Mouse (Mus musculus): ENCODE measurements around the gene Clmn.
A peak's percentile ranks its signal among the peaks of the same experiment; 100 is the strongest.

Clmn gene

DNA sequence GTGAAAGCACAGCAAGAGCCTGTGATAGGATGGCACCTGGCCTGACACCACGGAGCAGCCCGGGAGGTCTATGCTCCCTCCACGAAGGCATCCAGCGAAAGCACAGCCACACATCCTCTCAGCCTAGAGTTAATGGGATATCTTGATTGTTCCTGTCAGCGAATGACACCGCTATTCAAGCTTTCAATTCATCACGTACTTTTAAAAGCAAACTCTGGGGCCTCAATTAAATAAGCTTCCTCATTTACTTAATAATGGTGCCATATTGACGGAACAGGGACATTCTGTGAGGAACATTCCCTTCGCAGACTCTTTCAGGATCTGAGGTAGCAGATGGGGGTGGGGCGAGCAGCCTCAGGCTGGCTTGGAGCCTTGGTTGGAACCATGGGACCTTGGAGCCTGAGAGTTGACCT lies 14.7 kb upstream of the Clmn start:
- DNase-seq: no peak

DNA sequence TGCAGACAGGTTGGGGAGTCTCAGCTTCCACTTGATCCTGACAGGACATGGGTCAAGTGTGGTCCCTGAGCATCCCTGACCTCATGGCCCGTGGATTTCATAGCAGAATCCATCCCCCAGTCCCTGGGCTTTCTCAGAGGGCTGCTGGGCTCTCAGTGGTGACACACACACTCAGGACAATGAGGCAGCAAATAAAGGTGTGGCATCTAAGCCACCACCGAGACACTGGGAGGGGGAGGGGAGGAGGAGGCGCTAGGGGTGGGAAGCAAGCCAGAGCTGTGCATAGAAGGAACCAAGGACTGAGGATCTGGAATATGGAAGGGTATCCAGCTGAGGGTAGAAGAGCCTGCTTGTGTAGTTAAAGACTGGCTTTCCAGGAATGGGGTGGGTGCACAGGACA lies 11.2 kb upstream of the Clmn start:
- DNase-seq: no peak

DNA sequence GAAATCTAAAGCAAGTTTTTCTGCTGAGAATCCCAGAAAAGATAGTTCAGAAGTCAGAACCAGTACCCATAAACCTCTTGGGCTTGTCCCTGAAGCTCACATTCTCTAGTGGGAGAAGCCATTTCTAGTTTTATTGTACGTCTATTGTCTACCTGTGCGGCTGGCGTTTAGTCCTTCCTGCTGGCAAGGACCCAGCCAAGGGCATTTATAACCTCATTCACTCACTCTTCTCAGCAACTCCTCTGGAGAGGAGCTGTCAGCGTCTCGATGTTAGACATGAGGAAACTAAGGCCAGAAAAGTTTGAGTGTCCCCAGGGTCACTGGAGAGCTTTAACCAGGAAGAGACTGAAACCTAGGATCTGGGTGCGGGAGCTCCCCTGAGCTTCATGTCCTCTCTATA lies 7.1 kb upstream of the Clmn start:
- no peak for DNase-seq

DNA sequence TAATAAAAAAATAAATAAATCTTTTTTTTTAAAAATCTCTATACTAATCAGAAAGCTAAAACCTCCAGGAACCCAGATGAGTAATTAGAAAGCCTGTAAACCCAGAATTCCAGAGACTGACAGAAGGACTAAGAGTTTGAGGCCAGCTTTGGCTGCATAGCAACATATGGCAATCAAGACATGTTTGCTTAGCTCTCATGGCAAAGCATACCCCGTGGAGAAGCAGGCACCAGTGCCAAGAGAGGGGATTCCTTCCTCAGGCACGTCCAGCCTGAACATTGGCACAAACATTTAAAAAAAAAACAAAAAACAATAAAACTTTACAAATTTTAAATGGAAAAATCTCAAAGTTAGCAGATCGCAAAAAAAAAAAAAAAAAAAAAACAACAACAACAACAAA lies 4.9 kb upstream of the Clmn start:
- no peak for DNase-seq

DNA sequence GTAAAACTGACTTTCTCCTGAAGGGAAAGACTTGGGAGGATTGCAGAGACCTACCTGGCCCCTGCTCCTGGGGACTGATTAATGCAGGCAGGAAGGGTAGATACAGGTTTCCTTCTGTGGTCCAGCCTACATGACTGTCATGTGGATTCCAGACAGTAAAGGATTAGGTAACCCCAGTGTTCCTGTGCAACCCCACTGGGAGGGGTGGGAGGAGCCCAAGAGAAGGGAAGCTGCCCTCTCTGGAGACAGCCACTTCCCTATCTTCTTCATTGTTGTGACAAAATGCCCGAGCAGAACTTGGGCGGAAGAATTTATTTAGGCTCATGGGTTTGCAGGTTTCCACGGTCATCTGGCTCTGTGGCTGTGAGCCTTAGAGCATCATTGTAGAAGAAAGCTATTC lies 3.6 kb upstream of the Clmn start:
- DNase-seq: no peak

DNA sequence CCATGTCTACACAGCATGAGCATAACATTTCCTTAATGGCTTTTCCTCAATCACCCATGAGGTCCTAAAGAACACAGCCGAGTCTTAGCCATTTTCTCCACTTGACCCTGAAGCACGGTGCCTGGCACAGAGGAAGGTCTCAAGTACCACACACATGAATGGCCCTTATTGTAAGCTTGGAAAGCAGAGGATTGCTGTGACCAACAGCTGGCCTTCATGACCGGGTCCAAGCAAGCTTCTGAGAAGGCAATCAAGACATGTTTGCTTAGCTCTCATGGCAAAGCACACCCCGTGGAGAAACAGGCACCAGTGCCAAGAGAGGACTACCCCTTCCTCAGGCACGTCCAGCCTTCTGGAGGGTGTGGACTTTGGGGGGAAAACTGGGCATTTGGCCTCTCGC lies 3.0 kb upstream of the Clmn start:
- peak; percentile 46 for DNase-seq

DNA sequence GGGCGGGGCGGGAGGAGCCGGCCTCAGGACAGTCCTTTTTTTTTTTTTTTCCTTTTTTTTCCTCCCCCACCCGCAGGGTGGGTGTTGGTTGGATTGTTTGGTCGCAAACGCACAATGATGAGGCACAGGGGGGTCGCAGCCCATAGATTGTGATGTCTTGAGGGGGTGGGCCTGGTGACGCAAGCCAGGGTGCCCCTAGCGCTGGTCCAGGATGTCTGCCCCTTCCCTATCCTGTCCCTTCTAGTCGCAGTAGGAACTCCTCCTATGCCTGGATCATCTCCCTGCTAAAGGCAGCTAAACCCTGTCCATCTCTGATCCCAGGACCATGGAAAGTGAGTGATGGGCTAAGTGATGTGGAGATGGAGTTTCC lies 275 bp upstream of the Clmn start:
- no peak for DNase-seq

DNA sequence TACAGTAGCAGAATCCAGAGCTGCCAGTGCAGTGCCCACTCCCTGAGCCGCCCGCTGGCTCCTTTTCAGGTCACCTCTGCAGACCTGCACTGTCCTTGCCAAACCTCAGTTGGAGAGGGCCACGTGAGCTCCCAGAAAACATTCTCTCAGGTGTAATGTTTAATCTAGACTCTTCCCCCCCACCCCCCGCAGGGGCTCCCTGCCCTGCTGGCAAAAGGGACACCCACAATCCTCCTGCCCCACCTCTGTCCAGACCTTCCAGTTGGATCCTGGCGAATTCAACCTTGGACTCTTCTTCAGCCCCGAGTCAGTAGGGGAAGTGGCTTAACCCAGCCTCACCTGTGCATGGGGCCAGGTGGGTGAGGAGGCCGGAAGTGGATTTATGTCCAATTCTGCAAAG lies 1.2 kb downstream of the Clmn start:
- DNase-seq: peak; percentile 42

DNA sequence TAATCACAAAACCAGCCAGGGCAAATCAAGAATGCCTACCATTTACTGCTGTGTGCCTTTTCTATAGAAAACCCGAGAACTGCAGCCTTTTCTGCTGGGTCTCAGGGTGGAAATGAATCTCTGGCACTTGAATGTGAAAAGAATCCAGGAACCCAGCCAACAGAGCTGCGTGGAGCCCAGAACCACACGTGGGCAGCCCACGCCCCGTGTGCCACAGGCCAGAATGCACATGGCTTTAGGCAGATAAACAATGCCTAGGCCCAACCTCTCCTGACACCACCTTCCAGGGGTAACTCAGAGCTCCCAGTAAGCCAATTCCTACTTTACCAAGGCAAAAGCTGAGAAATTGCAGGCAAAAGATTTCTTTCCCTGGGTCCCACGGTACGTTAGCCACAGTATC lies 5.7 kb downstream of the Clmn start:
- peak; percentile 20 for DNase-seq

DNA sequence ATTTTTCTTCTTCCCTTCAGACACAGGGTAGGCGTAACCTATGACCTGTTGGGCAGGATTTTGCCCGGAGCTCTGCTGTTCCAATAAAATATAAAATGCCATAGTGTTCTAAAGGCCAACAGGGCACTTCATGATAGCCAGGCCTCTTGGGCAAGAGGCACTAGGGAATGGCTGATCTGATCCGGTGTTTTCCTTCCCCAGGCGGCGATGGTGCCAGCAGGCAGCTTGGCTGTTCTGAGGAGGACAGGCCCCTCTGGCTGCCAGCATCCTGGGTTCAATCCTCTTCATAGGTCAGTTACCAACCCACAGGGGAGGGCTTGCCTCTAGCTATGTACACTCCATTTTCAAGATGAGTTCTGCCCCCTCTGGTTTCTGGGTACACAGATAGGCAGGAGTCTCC lies 6.1 kb downstream of the Clmn start:
- no peak for DNase-seq

DNA sequence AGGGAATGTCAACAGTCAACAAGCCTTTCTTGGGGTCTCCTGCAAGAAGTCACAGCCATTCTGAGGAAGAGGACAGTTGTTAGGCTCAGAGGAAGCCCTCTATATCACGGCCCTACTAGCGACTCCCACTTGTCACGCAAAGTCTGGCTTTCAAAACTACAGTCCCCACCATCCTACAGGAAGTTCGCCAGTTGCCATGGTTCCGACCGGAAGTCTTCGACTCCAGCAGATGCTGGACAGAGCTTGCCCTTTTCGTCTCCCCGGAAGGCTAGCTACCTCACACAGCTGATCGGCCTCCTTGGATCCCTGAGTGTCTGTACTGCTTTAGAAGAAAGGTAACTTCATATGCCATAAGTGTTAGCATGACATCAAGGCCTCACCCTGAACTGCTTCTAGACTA lies 7.3 kb downstream of the Clmn start:
- no peak for DNase-seq

DNA sequence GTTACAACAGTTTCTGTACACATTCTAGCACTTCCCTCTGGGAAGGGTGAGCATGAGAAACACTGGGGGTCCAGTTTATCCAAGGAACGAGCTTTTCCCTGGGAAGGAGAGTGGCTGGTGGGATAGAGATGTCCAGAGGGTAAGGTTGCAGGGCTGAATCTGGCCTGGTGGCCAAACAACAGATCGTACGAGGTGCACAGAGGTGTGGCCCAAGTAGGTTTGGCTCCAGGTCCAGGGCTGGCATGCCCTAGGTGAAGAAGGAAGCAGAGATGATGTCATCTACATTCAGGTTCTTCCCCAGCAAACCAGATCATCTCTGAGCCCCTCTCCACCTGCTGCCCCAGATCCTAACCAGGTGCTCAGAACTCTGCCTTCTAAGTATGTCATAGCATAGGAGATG lies 8.3 kb downstream of the Clmn start:
- no peak for DNase-seq

DNA sequence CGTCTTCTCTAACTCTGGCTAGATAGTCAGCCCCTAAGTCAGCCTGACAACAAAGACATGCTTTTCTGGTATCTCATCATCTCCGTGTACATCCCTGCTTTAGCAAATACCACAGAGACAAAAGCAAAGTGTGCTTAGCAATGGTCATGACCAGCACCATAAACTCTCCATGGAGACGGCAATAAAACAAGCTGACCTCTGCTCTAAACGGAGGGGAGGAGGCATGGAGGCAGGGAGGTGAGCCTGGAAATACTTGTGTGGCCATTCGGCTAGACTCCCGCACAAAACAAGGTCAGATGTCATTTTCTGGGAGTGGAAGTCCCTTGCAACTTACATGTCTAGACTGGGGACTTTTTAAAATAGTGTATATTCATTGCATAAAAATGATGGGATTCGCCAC lies 9.3 kb downstream of the Clmn start:
- no peak for DNase-seq

DNA sequence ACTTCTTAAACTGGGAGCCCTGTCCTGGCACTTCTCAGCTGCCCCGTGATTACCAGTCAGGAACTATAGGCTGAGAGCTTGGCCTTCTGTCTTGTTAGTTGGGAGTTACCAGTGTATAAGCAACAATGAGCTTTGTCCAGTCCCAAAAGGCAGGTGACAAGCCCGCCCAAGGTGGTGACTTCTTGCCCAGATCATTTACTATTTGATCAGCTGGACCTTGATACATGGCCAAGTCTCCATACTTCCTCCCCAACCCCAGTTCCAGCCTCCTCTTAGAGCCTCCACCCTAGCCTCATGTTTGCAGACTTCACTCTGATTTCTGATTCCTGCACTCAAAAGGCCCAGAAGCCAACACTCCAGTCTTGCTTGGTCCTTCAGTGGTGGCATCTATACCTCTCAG lies 10.1 kb downstream of the Clmn start:
- DNase-seq: no peak

DNA sequence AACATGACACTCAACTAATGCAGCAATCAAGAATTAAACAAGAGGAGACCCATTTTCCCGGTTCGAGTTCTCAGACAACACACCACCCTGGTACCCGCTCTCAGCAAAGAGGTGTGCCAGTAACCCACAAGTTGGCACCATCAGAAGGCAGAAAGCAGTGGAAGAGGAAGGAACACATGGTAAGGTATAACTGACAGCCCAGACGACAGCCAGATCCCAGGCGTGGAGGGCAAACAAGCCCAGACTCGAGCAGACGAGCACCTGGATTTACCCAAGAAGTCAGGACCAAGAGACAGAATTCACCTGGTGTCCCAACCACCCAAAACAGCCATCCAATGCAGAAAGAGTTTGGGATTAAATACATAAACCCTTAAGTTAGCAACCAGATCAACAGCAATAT lies 11.5 kb downstream of the Clmn start:
- no peak for DNase-seq

DNA sequence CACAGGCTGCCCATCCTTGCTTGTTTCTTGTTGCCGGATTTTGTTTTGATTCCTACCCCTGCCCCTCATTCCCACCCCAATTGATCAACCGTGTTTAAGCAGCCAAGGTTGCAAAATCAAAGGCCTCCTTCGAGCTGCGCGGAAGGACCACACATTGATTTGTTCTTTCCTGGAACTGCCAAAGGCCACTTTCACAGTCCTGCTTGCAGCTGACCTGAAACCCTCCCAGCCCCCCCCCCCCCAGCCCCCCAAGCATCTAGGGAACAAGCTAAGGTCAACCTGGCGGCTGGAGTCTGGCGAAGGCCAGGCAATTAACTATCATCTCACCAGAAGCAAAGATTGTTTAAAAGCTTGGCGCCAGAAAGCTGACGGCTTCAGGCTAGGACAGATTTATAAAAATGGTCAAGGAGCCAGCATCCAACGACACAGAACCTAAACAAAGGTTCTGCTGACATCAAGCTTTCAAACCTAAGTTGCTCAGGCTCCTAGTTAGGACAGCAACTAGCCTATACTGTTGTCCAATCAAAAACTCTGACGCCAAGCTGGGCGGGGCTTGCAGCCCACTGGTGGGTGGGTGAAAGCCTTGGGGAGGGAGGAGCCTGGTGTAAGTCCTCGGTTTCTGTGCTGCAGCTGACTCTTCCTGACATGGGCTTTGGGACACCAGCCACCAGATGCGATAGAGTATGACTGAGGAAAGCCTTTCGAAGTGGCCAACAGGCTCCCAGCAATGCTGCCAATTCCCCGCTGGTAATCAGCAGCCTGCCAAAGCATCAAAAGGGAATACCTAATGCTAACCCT lies 13.0 kb downstream of the Clmn start:
- DNase-seq: peak; percentile 85

DNA sequence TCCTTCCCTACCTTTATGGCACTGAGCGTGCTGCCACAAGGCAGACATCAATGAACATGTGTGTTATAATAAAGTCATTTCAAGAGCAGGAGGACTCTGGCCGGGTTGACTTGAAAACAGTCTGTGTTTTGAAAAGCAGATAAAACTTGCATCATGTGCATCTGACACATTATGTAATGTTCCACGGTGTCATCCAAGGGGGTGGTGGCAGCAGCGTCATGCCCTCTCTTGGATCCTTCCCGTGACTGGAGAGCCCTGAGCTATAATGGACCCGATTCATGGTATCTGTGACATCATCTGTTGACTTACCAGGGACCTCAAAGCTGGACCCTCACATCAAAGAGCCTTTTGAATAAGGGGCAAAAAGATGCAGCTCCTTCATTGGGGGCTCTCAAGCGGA lies 14.8 kb downstream of the Clmn start:
- DNase-seq: no peak

DNA sequence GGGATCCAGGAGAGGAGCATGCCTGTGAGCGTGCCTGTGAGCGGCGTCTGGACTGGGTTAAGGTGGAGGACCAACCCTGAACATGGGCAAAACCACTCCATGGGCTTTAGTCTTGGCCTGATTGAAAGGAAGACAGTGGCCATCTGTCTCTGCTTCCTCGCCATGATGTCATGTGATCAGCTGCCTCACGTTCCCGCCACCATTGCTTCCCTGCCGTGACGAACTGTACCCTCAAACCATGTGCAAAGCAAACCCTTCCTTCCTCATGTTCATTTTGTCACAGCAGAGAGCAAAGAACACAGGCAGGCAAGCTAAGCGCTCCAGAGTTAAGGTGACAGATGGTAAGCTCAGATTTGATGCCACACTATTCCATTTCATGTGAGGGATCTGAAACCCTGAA lies 16.2 kb downstream of the Clmn start:
- DNase-seq: no peak

DNA sequence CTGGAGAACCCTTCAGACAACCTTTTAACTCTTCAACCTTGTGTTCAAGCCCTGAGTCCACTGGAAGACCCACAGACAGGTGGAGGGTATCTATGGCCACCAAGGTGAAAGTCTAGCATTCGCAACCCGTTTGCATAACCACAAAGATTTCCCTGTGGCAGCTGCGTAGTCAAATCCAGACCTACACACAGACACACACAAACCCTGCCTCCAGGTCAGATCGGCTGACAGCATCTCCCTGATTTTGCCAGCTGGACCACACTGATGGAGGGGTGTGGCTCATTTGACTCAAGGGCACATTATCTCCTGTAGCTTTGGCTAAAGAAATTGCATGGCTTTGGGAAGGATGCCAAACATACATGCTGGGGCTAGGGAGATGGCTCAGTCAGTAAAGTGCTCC lies 17.6 kb downstream of the Clmn start:
- no peak for DNase-seq

DNA sequence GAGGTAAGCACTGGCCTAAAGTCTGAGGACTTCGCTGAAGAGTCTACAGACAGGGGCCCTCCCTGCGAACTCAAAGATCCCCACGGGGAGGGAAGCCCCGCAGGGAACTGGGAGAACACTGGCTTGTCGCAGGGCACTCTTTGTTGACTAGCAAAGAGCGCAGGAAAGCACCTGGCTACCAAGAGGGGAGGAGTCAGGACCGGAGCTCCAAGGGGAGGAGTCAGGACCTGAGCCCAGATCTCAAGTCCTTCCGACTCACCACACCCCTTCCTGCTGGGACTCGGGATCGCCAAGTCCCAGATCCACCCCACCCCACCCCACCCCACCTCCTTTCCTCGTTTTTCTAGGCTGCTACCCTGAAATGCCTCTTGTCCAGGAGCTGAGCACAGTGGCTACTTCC lies 19.2 kb downstream of the Clmn start:
- DNase-seq: peak; percentile 63

DNA sequence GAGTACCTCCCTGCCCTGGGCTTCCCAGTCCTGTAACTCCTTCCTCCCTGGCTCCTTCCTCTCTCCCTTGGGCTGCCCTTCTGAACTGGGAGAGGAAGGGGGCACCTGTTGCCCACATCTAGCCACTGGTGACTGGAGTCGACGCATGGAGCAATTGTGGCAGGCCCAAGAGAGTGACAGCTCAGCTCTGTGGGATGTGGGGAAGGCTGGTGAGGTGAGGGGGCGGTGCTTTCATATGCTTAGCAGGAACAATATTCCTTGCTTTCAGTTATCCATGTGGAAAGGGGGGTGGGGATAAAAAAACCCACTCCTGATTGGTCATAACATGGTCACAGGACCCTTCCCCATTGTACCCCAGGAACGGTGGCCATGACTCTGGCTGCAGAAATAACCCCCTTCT lies 19.9 kb downstream of the Clmn start:
- no peak for DNase-seq

DNA sequence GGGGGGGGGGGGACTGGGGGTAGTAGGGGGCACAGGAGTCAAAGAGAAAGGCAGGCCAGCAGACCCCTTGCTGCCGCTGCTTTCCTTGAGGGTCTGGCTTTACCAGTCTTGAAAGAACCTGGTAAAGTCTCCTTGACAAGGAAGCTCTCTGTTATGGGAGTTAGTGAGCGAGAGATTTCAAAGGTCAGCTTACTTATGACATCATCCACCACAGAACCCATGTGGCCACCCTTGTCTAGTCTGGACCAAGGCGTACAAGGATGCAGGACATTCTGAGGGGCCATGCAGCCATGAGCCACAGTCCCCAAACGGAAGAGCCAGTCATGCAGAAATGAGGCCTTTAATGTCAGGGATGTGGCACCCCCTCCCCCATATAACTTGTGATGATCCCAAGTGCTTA lies 20.6 kb downstream of the Clmn start:
- DNase-seq: no peak

DNA sequence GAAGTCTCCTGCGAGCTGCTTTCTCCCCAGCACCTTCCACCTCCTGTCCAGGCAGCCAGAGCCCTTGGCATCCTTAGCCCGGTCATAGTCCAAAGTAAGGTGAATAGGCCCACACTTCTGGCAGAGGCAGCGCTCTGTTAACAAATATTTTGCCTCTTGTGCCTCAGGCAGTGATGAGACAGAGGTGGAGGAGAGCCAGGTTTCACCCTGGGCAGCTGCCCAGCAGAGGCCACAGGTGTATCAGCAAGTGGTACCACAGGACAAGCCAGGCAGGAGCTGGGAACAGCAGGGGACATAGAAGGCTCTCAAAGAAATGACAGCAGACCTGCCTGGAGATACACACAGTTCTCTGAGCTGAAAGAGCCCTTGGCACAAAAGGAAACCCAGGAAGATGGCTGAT lies 23.6 kb downstream of the Clmn start:
- no peak for DNase-seq

DNA sequence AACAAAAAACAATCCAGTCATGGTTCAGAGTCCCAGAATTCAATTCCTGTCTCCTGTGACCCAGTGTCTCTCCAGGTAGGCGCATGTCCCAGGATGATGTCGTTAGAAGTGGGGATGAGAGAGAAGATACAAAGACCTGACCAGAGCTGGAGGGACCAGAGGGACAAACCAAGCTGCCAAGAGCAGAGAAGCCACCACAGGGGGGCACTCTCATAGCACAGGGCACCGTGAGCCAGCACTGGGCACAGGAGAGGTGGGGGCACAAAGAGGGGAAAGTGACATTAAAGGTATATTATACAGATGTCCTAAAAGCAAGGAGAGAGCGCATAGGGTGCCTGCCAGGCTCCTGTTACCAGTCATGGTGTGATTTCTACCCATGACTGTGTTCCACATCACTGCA lies 25.9 kb downstream of the Clmn start:
- peak; percentile 36 for DNase-seq

DNA sequence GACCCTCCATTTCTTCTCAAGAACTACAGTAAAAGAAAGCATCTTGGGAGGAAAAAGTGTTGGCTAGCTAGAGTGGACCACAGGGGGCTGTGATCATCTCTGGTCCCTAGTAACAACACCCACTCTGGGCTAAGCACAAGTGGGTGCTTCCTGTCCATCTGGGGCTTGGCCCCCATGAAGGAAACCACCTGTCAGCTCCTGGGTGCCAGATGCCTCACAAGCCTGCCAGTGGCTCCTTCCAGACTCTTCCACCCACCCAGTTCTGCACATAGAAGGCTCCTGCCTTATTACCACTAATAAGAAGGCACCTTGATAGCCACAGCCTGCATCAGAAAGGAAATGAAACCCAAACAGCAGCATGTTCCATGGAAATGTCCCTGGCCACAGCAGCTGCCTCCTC lies 26.4 kb downstream of the Clmn start:
- DNase-seq: no peak

DNA sequence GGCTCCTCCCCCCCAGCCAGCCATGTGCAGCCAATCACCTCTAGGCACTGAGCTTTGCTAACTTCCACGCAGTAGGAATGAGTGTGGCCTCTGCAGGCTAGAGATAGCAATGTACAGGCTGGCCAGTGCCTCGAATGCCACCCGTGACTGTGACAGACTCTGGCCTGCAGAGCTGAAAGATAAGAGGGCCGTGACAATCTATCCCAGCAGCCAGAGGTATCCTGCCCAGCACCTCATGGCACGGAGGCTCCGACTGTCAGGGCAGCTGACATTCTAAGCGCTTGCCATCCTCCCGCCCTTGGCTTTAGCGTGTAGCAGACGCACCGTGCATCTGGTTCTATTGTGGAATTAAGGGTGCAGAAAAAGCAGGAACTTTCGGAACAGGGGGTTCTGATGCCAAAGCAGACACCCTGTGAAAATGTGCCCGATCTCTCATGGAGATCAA lies 26.9 kb downstream of the Clmn start:
- no peak for DNase-seq

Measured in lung, postnatal 10 days (tissue).